Mouse (Mus musculus): ENCODE results near the gene Zkscan5. TPM values are rescaled to one million over a fixed set of nuclear protein-coding genes. Genes with fewer than 3 reads are reported as not detected.
"Not testable (repeated sequence)": the region's sequence is repeated elsewhere in the genome, so short reads cannot be mapped to it uniquely, and the experiment has no call there.

Zkscan5 gene
- total and polyA plus RNA-seq, 2 experiments, result 4.9 to 7.8 TPM

DNA sequence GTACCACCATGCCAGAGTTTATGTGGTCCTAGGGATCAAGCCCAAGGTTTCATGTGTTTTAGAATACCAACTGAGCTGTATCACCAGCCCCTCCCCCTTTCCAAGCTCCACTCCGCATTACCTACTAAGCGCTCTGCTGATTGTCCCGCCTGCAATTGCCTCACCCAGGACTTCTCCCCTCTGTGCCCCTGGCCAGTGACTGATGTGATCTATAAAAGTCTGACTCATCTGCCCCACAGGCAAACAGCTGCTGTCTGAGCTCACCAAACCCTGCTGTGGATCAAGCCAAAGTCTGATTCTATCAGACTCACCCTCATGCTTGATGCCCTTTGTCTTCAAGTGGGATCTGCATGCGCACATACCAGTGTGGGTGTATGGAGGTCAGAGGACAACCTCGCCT is 18.5 kb downstream of the Zkscan5 start:
- peak overlapping the region; percentile 77 for H3K27ac ChIP-seq (replicated peaks; ENCODE audit: insufficient read depth, low read depth, low read length)
- H3K36me3 ChIP-seq (ENCODE audit: control insufficient read depth, insufficient read depth, low read length), result peaks cover 5% of the 10 kb centered on the region
- H3K4me1 ChIP-seq (ENCODE audit: control insufficient read depth, insufficient read depth, low read length), result peaks cover 41% of the 10 kb centered on the region
- 26% methylated on average over 5 of the region's 5 CpGs for whole genome bisulfite sequencing
- H3K79me2 ChIP-seq (ENCODE audit: control insufficient read depth, insufficient read depth, low read length), result no peaks in the 10 kb centered on the region
- H3K4me3 ChIP-seq (ENCODE audit: insufficient read depth, low read depth, low read length), result no peak overlapping the region
- TF ChIP-seq POLR2A (IDR thresholded peaks at IDR 0.05; ENCODE audit: extremely low read depth, insufficient read depth, low read length), result no peak
- no peak for TF ChIP-seq CTCF (IDR thresholded peaks at IDR 0.05; ENCODE audit: low read depth, low read length)
- H3K9ac ChIP-seq (ENCODE audit: low read depth, low read length), result peak overlapping the region; percentile 8; the same call in 1 of the 2 replicates
- DNase-seq (ENCODE audit: extremely low read depth, low read depth, low spot score), result peak; percentile 85
- no peaks in the 10 kb centered on the region for H3K27me3 ChIP-seq (ENCODE audit: control insufficient read depth, insufficient read depth, low read length)

DNA sequence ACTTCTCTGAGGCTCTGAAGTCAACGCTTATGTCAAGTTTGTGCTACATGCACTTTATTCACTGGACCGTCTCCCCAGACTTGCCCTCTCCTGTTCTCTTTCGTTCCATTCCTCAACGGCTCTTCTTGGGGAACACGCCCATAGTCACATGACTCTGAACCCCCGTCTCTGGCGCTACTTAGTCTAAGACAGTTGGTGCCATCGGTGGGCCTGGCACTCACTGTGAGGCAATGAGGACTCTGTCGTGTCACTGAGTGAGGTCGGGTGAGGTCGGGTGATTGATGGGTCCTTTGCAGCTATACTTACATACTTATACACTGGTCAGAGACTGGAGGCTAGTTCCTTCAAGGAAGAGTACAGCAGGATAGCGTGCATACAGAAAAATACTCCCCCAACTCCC is 19.0 kb downstream of the Zkscan5 start:
- no peak overlapping the region for H3K4me3 ChIP-seq (ENCODE audit: insufficient read depth, low read depth, low read length)
- H3K9ac ChIP-seq (ENCODE audit: low read depth, low read length), result 0 out of 2 replicates have a peak overlapping the region, but pooled peaks have one; percentile 10
- peaks cover 5% of the 10 kb centered on the region for H3K36me3 ChIP-seq (ENCODE audit: control insufficient read depth, insufficient read depth, low read length)
- TF ChIP-seq CTCF (IDR thresholded peaks at IDR 0.05; ENCODE audit: low read depth, low read length) (no peak), POLR2A (IDR thresholded peaks at IDR 0.05; ENCODE audit: extremely low read depth, insufficient read depth, low read length) (no peak)
- no peak for DNase-seq (ENCODE audit: extremely low read depth, low read depth, low spot score)
- H3K4me1 ChIP-seq (ENCODE audit: control insufficient read depth, insufficient read depth, low read length), result peaks cover 36% of the 10 kb centered on the region
- peak overlapping the region; percentile 77 for H3K27ac ChIP-seq (replicated peaks; ENCODE audit: insufficient read depth, low read depth, low read length)
- no peaks in the 10 kb centered on the region for H3K79me2 ChIP-seq (ENCODE audit: control insufficient read depth, insufficient read depth, low read length)
- no peaks in the 10 kb centered on the region for H3K27me3 ChIP-seq (ENCODE audit: control insufficient read depth, insufficient read depth, low read length)
- WGBS, result 53% methylated on average over 12 of the region's 12 CpGs

DNA sequence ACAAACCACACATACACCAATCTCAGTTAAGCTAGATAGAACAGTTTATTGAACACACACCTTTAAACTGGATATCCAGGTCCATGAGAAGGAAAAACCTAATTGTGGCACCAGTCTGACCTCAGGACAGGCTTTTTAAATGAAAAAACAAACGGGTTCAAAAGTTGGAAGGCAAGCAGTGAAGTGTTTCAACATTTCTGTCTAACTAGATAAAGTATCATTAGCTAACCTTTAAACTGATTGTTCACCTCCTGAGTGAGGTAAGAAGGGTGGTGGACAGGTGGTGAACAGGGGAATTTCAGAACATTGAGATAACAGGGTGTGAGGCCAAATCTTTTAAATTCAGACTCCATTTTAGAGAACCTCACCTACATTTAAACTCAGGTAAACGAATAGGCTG is 22.1 kb downstream of the Zkscan5 start:
- WGBS, result 23% methylated on average over 2 of the region's 2 CpGs
- no peak overlapping the region for H3K9ac ChIP-seq (ENCODE audit: low read depth, low read length)
- H3K4me3 ChIP-seq (ENCODE audit: insufficient read depth, low read depth, low read length), result no peak overlapping the region
- H3K4me1 ChIP-seq (ENCODE audit: control insufficient read depth, insufficient read depth, low read length), result peaks cover 22% of the 10 kb centered on the region
- no peaks in the 10 kb centered on the region for H3K79me2 ChIP-seq (ENCODE audit: control insufficient read depth, insufficient read depth, low read length)
- DNase-seq (ENCODE audit: extremely low read depth, low read depth, low spot score), result peak; percentile 90
- no peaks in the 10 kb centered on the region for H3K27me3 ChIP-seq (ENCODE audit: control insufficient read depth, insufficient read depth, low read length)
- H3K36me3 ChIP-seq (ENCODE audit: control insufficient read depth, insufficient read depth, low read length), result no peaks in the 10 kb centered on the region; the same call in 1 of the 2 replicates
- H3K27ac ChIP-seq (replicated peaks; ENCODE audit: insufficient read depth, low read depth, low read length), result peak overlapping the region; percentile 96
- no peak for TF ChIP-seq CTCF (IDR thresholded peaks at IDR 0.05; ENCODE audit: low read depth, low read length)
- no peak for TF ChIP-seq POLR2A (IDR thresholded peaks at IDR 0.05; ENCODE audit: extremely low read depth, insufficient read depth, low read length)

DNA sequence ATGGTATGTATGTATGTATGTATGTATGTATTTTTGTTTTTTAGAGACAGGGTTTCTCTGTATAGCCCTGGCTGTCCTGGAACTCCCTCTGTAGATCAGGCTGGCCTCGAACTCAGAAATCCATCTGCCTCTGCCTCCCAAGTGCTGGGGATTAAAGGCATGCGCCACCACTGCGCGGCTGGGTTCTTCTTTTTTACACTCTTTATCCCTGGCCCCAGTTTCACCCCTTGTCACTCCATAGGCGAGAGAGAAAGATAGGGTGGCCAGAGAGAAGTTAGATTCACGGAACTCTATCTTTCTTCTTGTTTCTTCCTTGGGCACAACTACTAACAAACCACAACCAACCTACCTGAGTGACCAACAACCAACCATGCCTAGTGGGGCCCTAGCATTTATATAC is 24.9 kb downstream of the Zkscan5 start:
- not testable (repeated sequence) for H3K9ac ChIP-seq (ENCODE audit: low read depth, low read length); DNase-seq (ENCODE audit: extremely low read depth, low read depth, low spot score); H3K4me3 ChIP-seq (ENCODE audit: insufficient read depth, low read depth, low read length); H3K27ac ChIP-seq (replicated peaks; ENCODE audit: insufficient read depth, low read depth, low read length); H3K27me3 ChIP-seq (ENCODE audit: control insufficient read depth, insufficient read depth, low read length)
- WGBS, result 89% methylated on average over 6 of the region's 6 CpGs
- Histone ChIP-seq H3K79me2 (ENCODE audit: control insufficient read depth, insufficient read depth, low read length) (peaks cover 16% of the 10 kb centered on the region), H3K36me3 (ENCODE audit: control insufficient read depth, insufficient read depth, low read length) (peaks cover 10% of the 10 kb centered on the region), H3K4me1 (ENCODE audit: control insufficient read depth, insufficient read depth, low read length) (peaks cover 16% of the 10 kb centered on the region)

DNA sequence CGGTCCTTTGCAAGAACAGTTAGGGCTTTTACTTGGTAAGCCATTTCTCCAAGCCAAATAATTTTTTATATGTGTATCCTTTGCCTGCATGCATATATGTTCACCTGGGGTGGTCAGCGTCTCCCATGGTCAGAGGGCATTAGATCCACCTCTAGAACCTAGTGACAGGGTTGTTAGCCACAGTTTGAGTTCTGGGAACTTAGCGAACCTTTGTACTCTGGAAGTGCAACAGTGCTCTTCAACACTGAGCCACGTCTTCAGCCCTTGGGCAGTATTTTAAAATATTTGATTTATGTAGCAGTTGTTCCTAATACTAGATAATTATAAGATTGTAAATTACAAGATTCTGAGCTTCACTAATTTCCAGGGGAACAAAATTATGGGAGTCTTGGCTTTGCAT is 26.3 kb downstream of the Zkscan5 start:
- H3K9ac ChIP-seq (ENCODE audit: low read depth, low read length), result no peak overlapping the region
- peak overlapping the region; percentile 90 for H3K27ac ChIP-seq (replicated peaks; ENCODE audit: insufficient read depth, low read depth, low read length)
- TF ChIP-seq CTCF (IDR thresholded peaks at IDR 0.05; ENCODE audit: low read depth, low read length) (no peak), POLR2A (IDR thresholded peaks at IDR 0.05; ENCODE audit: extremely low read depth, insufficient read depth, low read length) (no peak)
- peak; percentile 76 for DNase-seq (ENCODE audit: extremely low read depth, low read depth, low spot score)
- H3K4me3 ChIP-seq (ENCODE audit: insufficient read depth, low read depth, low read length), result no peak overlapping the region; the same call in 1 of the 2 replicates
- peaks cover 26% of the 10 kb centered on the region for H3K79me2 ChIP-seq (ENCODE audit: control insufficient read depth, insufficient read depth, low read length)
- no peaks in the 10 kb centered on the region for H3K27me3 ChIP-seq (ENCODE audit: control insufficient read depth, insufficient read depth, low read length)
- H3K36me3 ChIP-seq (ENCODE audit: control insufficient read depth, insufficient read depth, low read length), result peaks cover 23% of the 10 kb centered on the region
- peaks cover 16% of the 10 kb centered on the region for H3K4me1 ChIP-seq (ENCODE audit: control insufficient read depth, insufficient read depth, low read length)
- WGBS, result 40% methylated on average over 4 of the region's 4 CpGs

DNA sequence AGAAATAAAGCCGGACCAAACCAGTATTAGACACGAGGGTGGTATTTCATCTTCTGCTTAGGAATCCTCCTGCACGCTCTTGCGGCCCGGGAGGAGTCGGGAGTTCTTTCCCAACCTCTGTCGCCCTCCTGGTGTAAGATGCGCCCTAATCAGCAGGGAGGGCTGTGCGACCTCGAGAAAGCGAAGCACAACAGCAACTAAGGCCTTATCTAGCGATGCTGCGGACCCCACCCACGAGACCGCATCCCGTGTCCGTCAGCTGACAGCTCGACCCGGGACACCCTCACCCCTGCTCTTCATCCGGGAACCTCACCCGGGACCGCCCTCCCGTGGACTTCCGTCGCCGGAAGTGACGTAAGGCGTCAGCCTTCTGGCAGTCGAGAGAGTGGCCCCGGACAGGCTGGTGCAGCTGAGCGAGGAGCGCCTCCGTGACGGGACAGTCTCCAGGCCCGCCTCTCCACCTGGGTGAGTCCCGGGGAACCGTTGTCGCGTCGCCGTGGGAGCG is 27.1 kb downstream of the Zkscan5 start, which contains the start of gene Zfp655:
Zfp655 (plus strand) TSS at position 349 of the 505 bp plus-strand sequence.
- Histone ChIP-seq H3K36me3 (ENCODE audit: control insufficient read depth, insufficient read depth, low read length) (peaks cover 26% of the 10 kb centered on the region), H3K79me2 (ENCODE audit: control insufficient read depth, insufficient read depth, low read length) (peaks cover 26% of the 10 kb centered on the region), H3K27ac (replicated peaks; ENCODE audit: insufficient read depth, low read depth, low read length) (peak within 1 kb of the TSS; percentile 90), H3K27me3 (ENCODE audit: control insufficient read depth, insufficient read depth, low read length) (no peaks in the 10 kb centered on the region), H3K4me3 (ENCODE audit: insufficient read depth, low read depth, low read length) (peak within 1 kb of the TSS; percentile 98), H3K9ac (ENCODE audit: low read depth, low read length) (peak within 1 kb of the TSS; percentile 93), H3K4me1 (ENCODE audit: control insufficient read depth, insufficient read depth, low read length) (peaks cover 12% of the 10 kb centered on the region)
- peak; percentile 91 for DNase-seq (ENCODE audit: extremely low read depth, low read depth, low spot score)
- TF ChIP-seq CTCF (IDR thresholded peaks at IDR 0.05; ENCODE audit: low read depth, low read length) (0 out of 2 replicates have a peak, but pooled peaks have one; percentile 2), POLR2A (IDR thresholded peaks at IDR 0.05; ENCODE audit: extremely low read depth, insufficient read depth, low read length) (peak; percentile 92)
- 1% methylated on average over 42 of the region's 42 CpGs for WGBS
